Mouse (Mus musculus) retina, postnatal 1 day (tissue): ENCODE results near the gene Elfn2.

Experiments used
- DNase-seq: peaks from one replicate; pipeline ENCODE4 v3.0.0-alpha.2; 2012

Gene Elfn2

GRCm38 (mm10) chr15:78720094-78720493 is 1.5 kb upstream of the Elfn2 start:
- peak; percentile 83 for DNase-seq

GRCm38 (mm10) chr15:78719416-78719815 is 845 bp upstream of the Elfn2 start:
- peak; percentile 38 for DNase-seq

GRCm38 (mm10) chr15:78716936-78717335 is 1.6 kb downstream of the Elfn2 start:
- DNase-seq = no peak

- no peak for DNase-seq
Measured at GRCm38 (mm10) chr15:78715856-78716255, 2.7 kb downstream of the Elfn2 start.

GRCm38 (mm10) chr15:78713751-78714150 is 4.8 kb downstream of the Elfn2 start:
- DNase-seq = no peak

- DNase-seq = peak; percentile 64
Measured at GRCm38 (mm10) chr15:78712335-78713258, 6.0 kb downstream of the Elfn2 start.

- DNase-seq = no peak
Measured at GRCm38 (mm10) chr15:78711935-78712334, 6.6 kb downstream of the Elfn2 start.

- DNase-seq = peak; percentile 47
Measured at GRCm38 (mm10) chr15:78710634-78711033, 7.9 kb downstream of the Elfn2 start.

GRCm38 (mm10) chr15:78709767-78710166 is 8.8 kb downstream of the Elfn2 start:
- peak; percentile 83 for DNase-seq

GRCm38 (mm10) chr15:78706630-78707029 is 11.9 kb downstream of the Elfn2 start:
- DNase-seq = no peak

GRCm38 (mm10) chr15:78704824-78705223 is 13.7 kb downstream of the Elfn2 start:
- no peak for DNase-seq

GRCm38 (mm10) chr15:78704007-78704406 is 14.6 kb downstream of the Elfn2 start:
- DNase-seq = no peak

GRCm38 (mm10) chr15:78700420-78700819 is 18.2 kb downstream of the Elfn2 start:
- no peak for DNase-seq

- no peak for DNase-seq
Measured at GRCm38 (mm10) chr15:78699513-78699912, 19.1 kb downstream of the Elfn2 start.

GRCm38 (mm10) chr15:78698491-78699135 is 20.0 kb downstream of the Elfn2 start:
- no peak for DNase-seq

GRCm38 (mm10) chr15:78698084-78698483 is 20.5 kb downstream of the Elfn2 start:
- DNase-seq = no peak

- DNase-seq = peak; percentile 79
Measured at GRCm38 (mm10) chr15:78695745-78696144, 22.8 kb downstream of the Elfn2 start.

GRCm38 (mm10) chr15:78692505-78692904 is 26.1 kb downstream of the Elfn2 start:
- DNase-seq = no peak

- no peak for DNase-seq
Measured at GRCm38 (mm10) chr15:78690716-78691115, 27.9 kb downstream of the Elfn2 start.

GRCm38 (mm10) chr15:78686910-78687309 is 31.7 kb downstream of the Elfn2 start:
- DNase-seq = no peak

GRCm38 (mm10) chr15:78684111-78684510 is 34.5 kb downstream of the Elfn2 start:
- peak; percentile 68 for DNase-seq

- peak; percentile 78 for DNase-seq
Measured at GRCm38 (mm10) chr15:78683474-78683873, 35.1 kb downstream of the Elfn2 start.

GRCm38 (mm10) chr15:78681781-78682180 is 36.8 kb downstream of the Elfn2 start:
- no peak for DNase-seq

GRCm38 (mm10) chr15:78681301-78681700 is 37.3 kb downstream of the Elfn2 start:
- peak; percentile 44 for DNase-seq
